Mouse (Mus musculus) kidney, embryonic 16.5 days (tissue): ENCODE measurements around the gene Fndc3b. TPM values are rescaled to one million over a fixed set of nuclear protein-coding genes. Genes with fewer than 3 reads are reported as not detected.
"Not testable (repeated sequence)": the region's sequence is repeated elsewhere in the genome, so short reads cannot be mapped to it uniquely, and the experiment has no call there.

ENCODE experiments used
- ATAC-seq: fragments of 200-750 bp; cut with Nextera tagmentation; 2 replicates; pipeline ENCODE4 v1.8.0; 2017; ENCODE audit warnings: moderate TSS enrichment; ENCODE audit not compliant: low FRiP score, low TSS enrichment
- H3K27ac ChIP-seq: fragments of 300-500 bp; sonication (generic); 2 replicates; pipeline ENCODE4 v1.5.1; 2014; ENCODE audit warnings: low read length
- H3K27me3 ChIP-seq: fragments of 300-500 bp; sonication (generic); 2 replicates; pipeline ENCODE4 v1.6.1; 2014; ENCODE audit warnings: low read length, control low read depth, mixed read lengths; ENCODE audit not compliant: insufficient read depth
- H3K36me3 ChIP-seq: fragments of 300-500 bp; sonication (generic); 2 replicates; pipeline ENCODE4 v1.6.1; 2014; ENCODE audit warnings: low read length, control low read depth, mixed read lengths; ENCODE audit not compliant: insufficient read depth
- H3K4me1 ChIP-seq: fragments of 300-500 bp; sonication (generic); 2 replicates; pipeline ENCODE4 v1.6.1; 2014; ENCODE audit warnings: low read length, control low read depth, mixed read lengths; ENCODE audit not compliant: insufficient read depth
- H3K4me2 ChIP-seq: fragments of 300-500 bp; sonication (generic); replicated peaks from 2 replicates; pipeline ENCODE4 v1.6.1; 2014; ENCODE audit warnings: low read depth, low read length
- H3K4me3 ChIP-seq: fragments of 300-500 bp; sonication (generic); 2 replicates; pipeline ENCODE4 v1.5.1; 2014; ENCODE audit warnings: mild to moderate bottlenecking, low read length
- H3K9ac ChIP-seq: fragments of 300-500 bp; sonication (generic); replicated peaks from 2 replicates; pipeline ENCODE4 v1.6.1; 2014; ENCODE audit warnings: low read length
- H3K9me3 ChIP-seq: fragments of 300-500 bp; sonication (generic); 2 replicates; pipeline ENCODE4 v1.6.1; 2016; ENCODE audit warnings: low read length, control low read depth
- WGBS: fragments of 180-500 bp; shearing (Covaris S2); extraction: QIAGEN DNeasy Blood & Tissue Kit; methylation state at CpG from one replicate; pipeline ENCODE4 v1.1.7; 2014; 5-methylcytosine and 5-hydroxymethylcytosine counted together
- polyA plus RNA-seq: library from polyadenylated mRNA; unstranded; fragments of >200 nt; fragmentation: Nextera tagmentation; extraction: Ambion mirVana; gene quantifications from 2 replicates; pipeline ENCODE4 v1.2.1, GENCODE M21; 2015

The Fndc3b gene
- polyA plus RNA-seq, 1 experiment from 2014 or later = 30.4 TPM

GRCm38 (mm10) chr3:27411286-27411685, 299.8 kb downstream of the Fndc3b start:
- H3K27me3 ChIP-seq = no peaks in the 10 kb centered on the region
- H3K9me3 ChIP-seq = no peaks in the 10 kb centered on the region
- no peak overlapping the region for H3K27ac ChIP-seq
- 92% methylated on average over 2 of the region's 2 CpGs for WGBS
- no peak overlapping the region for H3K9ac ChIP-seq
- no peak overlapping the region for H3K4me2 ChIP-seq
- H3K4me1 ChIP-seq = peaks cover 8% of the 10 kb centered on the region; the same call in 1 of the 2 replicates
- H3K4me3 ChIP-seq = no peak overlapping the region
- H3K36me3 ChIP-seq = peaks cover 4% of the 10 kb centered on the region; the same call in 1 of the 2 replicates
- ATAC-seq = no peak

DNA sequence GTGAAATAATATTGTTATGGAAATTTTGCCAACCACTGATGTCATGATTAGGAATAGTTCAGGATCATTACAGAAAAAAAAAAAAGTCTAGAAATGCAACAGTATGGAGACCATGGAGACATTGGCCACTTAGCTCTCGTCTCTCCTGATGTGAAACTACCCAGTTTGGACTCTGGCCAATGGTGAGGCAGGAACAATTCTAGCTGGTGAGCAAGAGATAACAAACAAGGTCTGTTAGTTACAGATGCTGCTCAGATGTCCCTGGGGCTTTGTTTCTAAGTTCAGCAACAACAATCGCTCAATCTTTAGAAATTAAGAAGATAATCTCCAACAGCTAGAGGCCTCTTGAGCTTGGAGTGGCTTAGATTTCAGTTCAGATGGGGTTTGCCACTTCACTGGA, 302.5 kb downstream of the Fndc3b start:
- 77% methylated on average over 2 of the region's 2 CpGs for WGBS
- no peaks in the 10 kb centered on the region for H3K36me3 ChIP-seq
- ATAC-seq = no peak

GRCm38 (mm10) chr3:27406440-27406839, 304.7 kb downstream of the Fndc3b start:
- H3K27ac ChIP-seq = no peak overlapping the region
- no peak overlapping the region for H3K9ac ChIP-seq
- WGBS = 89% methylated on average over 3 of the region's 3 CpGs
- H3K4me1 ChIP-seq = peaks cover 8% of the 10 kb centered on the region; the same call in 1 of the 2 replicates
- H3K9me3 ChIP-seq = no peaks in the 10 kb centered on the region
- no peak overlapping the region for H3K4me2 ChIP-seq
- no peaks in the 10 kb centered on the region for H3K36me3 ChIP-seq
- H3K4me3 ChIP-seq = no peak overlapping the region
- no peaks in the 10 kb centered on the region for H3K27me3 ChIP-seq
- ATAC-seq = no peak

More for the DNA sequence above, 302.5 kb downstream of the Fndc3b start:
- no peaks in the 10 kb centered on the region for H3K9me3 ChIP-seq
- H3K4me2 ChIP-seq = no peak overlapping the region
- H3K9ac ChIP-seq = no peak overlapping the region
- no peak overlapping the region for H3K27ac ChIP-seq
- no peak overlapping the region for H3K4me3 ChIP-seq
- peaks cover 8% of the 10 kb centered on the region; the same call in 1 of the 2 replicates for H3K4me1 ChIP-seq
- H3K27me3 ChIP-seq = no peaks in the 10 kb centered on the region

- H3K27ac ChIP-seq, H3K4me3 ChIP-seq, H3K4me2 ChIP-seq, H3K27me3 ChIP-seq, H3K36me3 ChIP-seq, H3K4me1 ChIP-seq, H3K9ac ChIP-seq, ATAC-seq, H3K9me3 ChIP-seq: not testable (repeated sequence)
- WGBS = 96% methylated on average over 3 of the region's 3 CpGs
These were observed 310.1 kb downstream of the Fndc3b start for GRCm38 (mm10) chr3:27400996-27401395.

- no peak for ATAC-seq
- Histone ChIP-seq H3K36me3 (no peaks in the 10 kb centered on the region), H3K9me3 (no peaks in the 10 kb centered on the region), H3K4me1 (no peaks in the 10 kb centered on the region), H3K27me3 (no peaks in the 10 kb centered on the region), H3K27ac (no peak overlapping the region), H3K9ac (no peak overlapping the region), H3K4me2 (no peak overlapping the region), H3K4me3 (no peak overlapping the region)
- WGBS = 58% methylated on average over 1 of the region's 1 CpGs
These were observed 321.2 kb downstream of the Fndc3b start for GRCm38 (mm10) chr3:27389923-27390322.

DNA sequence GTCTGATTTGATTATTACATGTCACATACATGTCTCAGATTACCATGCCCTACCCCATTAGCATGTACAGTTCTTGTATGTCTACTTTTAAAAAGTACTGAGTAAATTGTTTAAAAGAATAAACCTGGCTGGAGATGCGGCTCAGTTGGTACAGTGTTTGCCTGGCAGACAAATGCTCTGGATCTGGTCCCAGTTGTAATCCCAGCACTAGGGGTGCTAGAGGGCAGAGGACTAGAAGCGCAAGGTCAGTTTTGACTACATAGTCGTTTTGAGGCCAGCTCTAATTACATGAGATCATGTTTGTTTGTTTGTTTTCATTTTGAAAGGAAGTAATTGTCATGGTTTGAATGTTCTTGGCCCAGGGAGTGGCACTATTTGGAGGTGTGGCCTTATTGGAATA, 326.3 kb downstream of the Fndc3b start:
- Histone ChIP-seq H3K9me3 (no peaks in the 10 kb centered on the region), H3K4me2 (no peak overlapping the region), H3K36me3 (no peaks in the 10 kb centered on the region), H3K4me1 (no peaks in the 10 kb centered on the region), H3K27ac (no peak overlapping the region), H3K27me3 (no peaks in the 10 kb centered on the region), H3K4me3 (no peak overlapping the region), H3K9ac (no peak overlapping the region)
- ATAC-seq = no peak
- 65% methylated on average over 3 of the region's 3 CpGs for WGBS

- no peak overlapping the region for H3K4me2 ChIP-seq
- no peak overlapping the region for H3K27ac ChIP-seq
- H3K27me3 ChIP-seq = peaks cover 23% of the 10 kb centered on the region
- no peak for ATAC-seq
- H3K9me3 ChIP-seq = no peaks in the 10 kb centered on the region
- H3K36me3 ChIP-seq = no peaks in the 10 kb centered on the region
- no peaks in the 10 kb centered on the region for H3K4me1 ChIP-seq
- H3K9ac ChIP-seq = no peak overlapping the region
- no peak overlapping the region for H3K4me3 ChIP-seq
- WGBS = 79% methylated on average over 4 of the region's 4 CpGs
These were observed 333.2 kb downstream of the Fndc3b start for GRCm38 (mm10) chr3:27377935-27378334.

DNA sequence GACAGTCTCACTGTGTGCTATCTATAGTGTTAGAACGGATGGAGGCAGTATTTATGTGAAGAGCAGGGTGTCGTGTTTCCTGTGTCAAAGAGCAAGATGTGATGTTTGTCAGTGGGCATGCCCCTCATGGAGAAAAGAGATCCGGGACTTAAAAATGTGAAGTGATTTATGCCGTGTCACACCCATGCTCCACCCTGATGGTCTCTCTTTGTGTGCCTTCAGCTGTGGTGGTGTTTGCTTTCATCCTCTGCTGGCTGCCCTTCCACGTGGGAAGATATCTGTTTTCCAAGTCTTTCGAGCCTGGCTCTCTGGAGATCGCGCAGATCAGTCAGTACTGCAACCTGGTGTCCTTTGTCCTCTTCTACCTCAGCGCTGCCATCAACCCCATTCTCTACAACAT, 336.7 kb downstream of the Fndc3b start:
- peak; percentile 57 for ATAC-seq
- Histone ChIP-seq H3K27ac (no peak overlapping the region), H3K9ac (no peak overlapping the region), H3K36me3 (no peaks in the 10 kb centered on the region), H3K9me3 (no peaks in the 10 kb centered on the region), H3K4me1 (peaks cover 10% of the 10 kb centered on the region), H3K4me2 (no peak overlapping the region), H3K27me3 (peaks cover 56% of the 10 kb centered on the region), H3K4me3 (no peak overlapping the region)
- 28% methylated on average over 9 of the region's 9 CpGs for WGBS

- 1% methylated on average over 77 of the region's 77 CpGs for WGBS
- Histone ChIP-seq H3K4me1 (peaks cover 10% of the 10 kb centered on the region), H3K36me3 (no peaks in the 10 kb centered on the region), H3K27me3 (peaks cover 55% of the 10 kb centered on the region), H3K9me3 (no peaks in the 10 kb centered on the region), H3K27ac (no peak overlapping the region), H3K4me3 (peak overlapping the region; percentile 31), H3K9ac (no peak overlapping the region), H3K4me2 (peak overlapping the region; percentile 42)
- ATAC-seq = 0 out of 2 replicates have a peak, but pooled peaks have one; percentile 35
These were observed 339.1 kb downstream of the Fndc3b start for GRCm38 (mm10) chr3:27371725-27372650.

DNA sequence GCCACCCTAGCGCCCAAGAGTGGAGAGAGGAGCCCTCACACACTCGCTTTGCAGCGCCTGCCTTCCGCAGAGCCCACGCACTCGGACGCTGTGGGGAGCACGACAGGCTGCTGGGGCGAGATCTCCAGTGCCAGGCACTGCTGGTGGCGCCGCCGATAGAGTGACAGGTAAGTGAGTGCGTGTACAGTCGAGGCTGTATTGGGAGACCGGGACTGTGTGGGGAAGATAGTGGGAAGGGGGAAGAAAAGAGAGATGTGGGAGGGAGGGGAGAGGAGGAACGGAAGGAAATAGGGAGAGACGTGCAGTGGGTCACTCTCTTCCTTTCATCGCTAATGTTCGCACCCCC, 339.9 kb downstream of the Fndc3b start, which contains the start of gene Ghsr:
Gene Ghsr (plus strand): TSS at position 76 of the 346 bp plus-strand sequence.
- Histone ChIP-seq H3K27ac (no peak within 1 kb of the TSS), H3K4me1 (peaks cover 10% of the 10 kb centered on the region), H3K36me3 (no peaks in the 10 kb centered on the region), H3K9ac (no peak within 1 kb of the TSS), H3K27me3 (peaks cover 52% of the 10 kb centered on the region), H3K4me2 (peak within 1 kb of the TSS; percentile 42), H3K4me3 (peak within 1 kb of the TSS; percentile 31), H3K9me3 (no peaks in the 10 kb centered on the region)
- WGBS = 1% methylated on average over 19 of the region's 19 CpGs
- ATAC-seq = no peak
